Mouse (Mus musculus) embryonic stem cell, embryonic (primary cell): ENCODE results near the gene Nrp2.

Experiments used
- CTCF ChIA-PET, 4 experiments: fragments of 300-600 bp in 2 of 4; fragments of 350-600 bp in 2 of 4; sonication (Branson Sonifier 250); formaldehyde crosslinking; loops; one replicate each; lab custom pipeline; 2022; ENCODE audit warnings: inconsistent platforms in 2 of 4; lab: Charles Lee
- POLR2A ChIA-PET, 4 experiments: fragments of 300-600 bp in 2 of 4; fragments of 350-600 bp in 2 of 4; sonication (Branson Sonifier 250); formaldehyde crosslinking; loops; one replicate each; lab custom pipeline; 2022; ENCODE audit warnings: antibody characterized with exemption in 4 of 4, inconsistent platforms in 1 of 4; lab: Charles Lee

Nrp2 gene

GRCm38 (mm10) chr1:62827316-62827715 is 124.2 kb downstream of the Nrp2 start:
- ChIA-PET CTCF (interaction anchor here in 1 of 4 experiments (0.6 kb wide), 1 partner anchor 46 kb away, joined by 3 read pairs; no protein-coding TSS in a partner anchor), POLR2A (interaction anchor here in 1 of 4 experiments (0.6 kb wide), 1 partner anchor 481 kb away, joined by 4 read pairs; no protein-coding TSS in a partner anchor)

- POLR2A ChIA-PET: no interaction called here
- CTCF ChIA-PET: interaction anchor here in 1 of 4 experiments (0.5 kb wide), 1 partner anchor 1706 kb away, joined by 5 read pairs; no protein-coding TSS in a partner anchor
These were observed 125.1 kb downstream of the Nrp2 start for GRCm38 (mm10) chr1:62828156-62828555.

- CTCF ChIA-PET: no interaction called here
- POLR2A ChIA-PET: no interaction called here
These were observed 126.8 kb downstream of the Nrp2 start for GRCm38 (mm10) chr1:62829690-62830417.

GRCm38 (mm10) chr1:62830418-62830769 is 127.3 kb downstream of the Nrp2 start:
- POLR2A ChIA-PET: no interaction called here
- CTCF ChIA-PET: interaction anchor here in 1 of 4 experiments (0.7 kb wide), 1 partner anchor 124 kb away, joined by 3 read pairs; no protein-coding TSS in a partner anchor

- ChIA-PET CTCF (interaction anchor here in 2 of 4 experiments (0.6 kb wide), 2 partner anchors 154 to 422 kb away, joined by 4 read pairs; no protein-coding TSS in a partner anchor), POLR2A (interaction anchor here in 1 of 4 experiments (0.5 to 1.1 kb wide), 7 partner anchors 48 to 153 kb away, joined by 3 read pairs; no protein-coding TSS in a partner anchor)
These were observed 128.8 kb downstream of the Nrp2 start for GRCm38 (mm10) chr1:62831725-62832455.

- CTCF ChIA-PET: no interaction called here
- POLR2A ChIA-PET: no interaction called here
These were observed 130.3 kb downstream of the Nrp2 start for GRCm38 (mm10) chr1:62833356-62833755.

- CTCF ChIA-PET: no interaction called here
These were observed 131.5 kb downstream of the Nrp2 start for GRCm38 (mm10) chr1:62834443-62835185.

GRCm38 (mm10) chr1:62838083-62838482 is 135.0 kb downstream of the Nrp2 start:
- POLR2A ChIA-PET: no interaction called here
- CTCF ChIA-PET: no interaction called here

More at GRCm38 (mm10) chr1:62834443-62835185, 131.5 kb downstream of the Nrp2 start:
- POLR2A ChIA-PET: interaction anchor here in 1 of 4 experiments (1.2 kb wide), 1 partner anchor 99 kb away, joined by 3 read pairs; no protein-coding TSS in a partner anchor

- CTCF ChIA-PET: no interaction called here
- POLR2A ChIA-PET: interaction anchor here in 1 of 4 experiments (0.6 kb wide), 1 partner anchor 248 kb away, joined by 3 read pairs; no protein-coding TSS in a partner anchor
These were observed 135.5 kb downstream of the Nrp2 start for GRCm38 (mm10) chr1:62838631-62839030.

- ChIA-PET CTCF (interaction anchor here in 1 of 4 experiments (0.8 to 0.9 kb wide), 2 partner anchors 9 to 121 kb away, joined by 3 to 4 read pairs; no protein-coding TSS in a partner anchor), POLR2A (no interaction called here)
These were observed 140.1 kb downstream of the Nrp2 start for GRCm38 (mm10) chr1:62843215-62843614.

- ChIA-PET CTCF (interaction anchor here in 2 of 4 experiments (0.6 to 1.9 kb wide), 2 partner anchors 8 to 116 kb away, joined by 4 read pairs; no protein-coding TSS in a partner anchor), POLR2A (no interaction called here)
These were observed 148.2 kb downstream of the Nrp2 start for GRCm38 (mm10) chr1:62850990-62851940.

- ChIA-PET POLR2A (no interaction called here), CTCF (no interaction called here)
These were observed 150.3 kb downstream of the Nrp2 start for GRCm38 (mm10) chr1:62853362-62853761.

- CTCF ChIA-PET: no interaction called here
These were observed 150.9 kb downstream of the Nrp2 start for GRCm38 (mm10) chr1:62853996-62854395.

GRCm38 (mm10) chr1:62859098-62859497 is 156.0 kb downstream of the Nrp2 start:
- CTCF ChIA-PET: interaction anchor here in 1 of 4 experiments (0.7 kb wide), 1 partner anchor 158 kb away, joined by 3 read pairs; no protein-coding TSS in a partner anchor
- POLR2A ChIA-PET: no interaction called here

More at GRCm38 (mm10) chr1:62853996-62854395, 150.9 kb downstream of the Nrp2 start:
- POLR2A ChIA-PET: no interaction called here

- CTCF ChIA-PET: interaction anchor here in 1 of 4 experiments (0.7 kb wide), 1 partner anchor 159 kb away, joined by 3 read pairs; no protein-coding TSS in a partner anchor
- POLR2A ChIA-PET: interaction anchor here in 1 of 4 experiments (0.8 kb wide), 1 partner anchor 68 kb away, joined by 3 read pairs; no protein-coding TSS in a partner anchor
These were observed 156.6 kb downstream of the Nrp2 start for GRCm38 (mm10) chr1:62859556-62860300.

GRCm38 (mm10) chr1:62860327-62860726 is 157.2 kb downstream of the Nrp2 start:
- ChIA-PET POLR2A (interaction anchor here in 1 of 4 experiments (0.8 kb wide), 1 partner anchor 67 kb away, joined by 3 read pairs; no protein-coding TSS in a partner anchor), CTCF (no interaction called here)

GRCm38 (mm10) chr1:62860788-62861187 is 157.7 kb downstream of the Nrp2 start:
- POLR2A ChIA-PET: interaction anchor here in 1 of 4 experiments (0.8 kb wide), 1 partner anchor 67 kb away, joined by 3 read pairs; no protein-coding TSS in a partner anchor
- CTCF ChIA-PET: no interaction called here
